Mouse (Mus musculus) right cerebral cortex, postnatal 36 days (tissue): ENCODE data around the gene Smarcc2.

Source experiments
- DNase-seq, 2 experiments: peaks; one replicate each; pipeline ENCODE4 v3.0.0; 2022; ENCODE audit warnings: low spot score in 2 of 2, mixed read lengths in 1 of 2

Gene Smarcc2

GRCm38 (mm10) chr10:128516029-128516428 is 57.0 kb downstream of the Smarcc2 start:
- DNase-seq, result no peak

DNA sequence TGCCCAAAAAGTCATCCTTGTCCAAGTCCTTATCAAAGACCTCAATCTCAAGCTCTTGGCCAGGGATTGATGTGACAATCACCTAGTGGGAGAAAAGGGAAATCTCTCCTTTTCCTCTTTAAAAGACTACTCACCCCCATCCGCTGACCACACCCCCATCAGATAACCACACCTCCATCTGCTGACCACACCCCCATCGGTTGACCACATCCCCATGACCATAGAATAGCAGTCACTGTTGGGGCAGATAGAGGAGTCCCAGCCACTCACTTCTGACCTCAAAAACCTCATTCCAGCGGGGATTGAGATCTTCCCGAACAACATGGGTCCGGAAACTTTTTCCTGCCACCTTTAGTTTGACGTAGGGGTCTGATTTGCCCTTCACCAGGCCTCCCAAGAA is 57.6 kb downstream of the Smarcc2 start:
- DNase-seq, result no peak

DNA sequence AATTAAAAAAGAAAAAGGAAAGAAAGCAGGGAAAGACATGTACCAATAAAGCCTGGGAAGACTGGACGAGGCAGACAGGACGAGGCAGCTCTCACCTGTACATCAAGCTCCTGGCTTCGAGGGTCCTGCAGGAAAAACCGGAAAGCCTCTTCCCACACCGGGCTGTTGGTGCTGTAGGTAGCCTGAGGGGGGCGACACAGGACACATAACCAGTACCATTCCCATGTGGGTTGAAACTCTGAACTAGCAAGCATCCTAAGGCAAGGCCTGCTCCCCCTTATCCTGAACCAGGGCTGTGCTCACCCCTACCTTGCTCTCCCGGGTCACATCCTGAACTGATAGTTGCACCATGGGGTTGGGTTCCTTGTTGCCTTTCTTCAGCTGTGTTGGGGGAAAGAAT is 59.8 kb downstream of the Smarcc2 start:
- peak in 1 of 2 experiments; percentile 36 for DNase-seq

DNA sequence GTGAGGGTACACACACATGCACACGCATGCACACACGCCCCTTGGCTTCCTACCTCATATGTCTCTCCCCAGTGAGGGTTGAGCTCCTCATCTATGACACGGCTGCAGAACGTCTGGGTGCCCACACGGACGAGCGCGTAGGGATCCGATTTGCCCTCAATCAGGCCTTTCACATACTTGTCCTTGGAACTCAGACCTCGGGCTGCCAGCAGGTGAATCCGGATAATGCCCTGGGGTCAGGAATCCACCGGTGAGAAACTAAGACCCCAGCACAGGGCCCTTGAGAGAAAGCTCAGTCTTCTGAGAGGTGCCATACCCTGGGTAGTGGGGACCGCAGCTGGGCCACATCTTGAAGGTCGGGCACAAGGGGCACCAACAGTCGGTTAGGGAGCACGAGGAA is 61.5 kb downstream of the Smarcc2 start:
- no peak for DNase-seq

GRCm38 (mm10) chr10:128522351-128522750 is 63.3 kb downstream of the Smarcc2 start:
- no peak for DNase-seq

- no peak for DNase-seq
Observed at GRCm38 (mm10) chr10:128524111-128524731, 65.2 kb downstream of the Smarcc2 start.

GRCm38 (mm10) chr10:128524732-128525662 is 65.9 kb downstream of the Smarcc2 start:
- DNase-seq, result peak in 1 of 2 experiments; percentile 15

DNA sequence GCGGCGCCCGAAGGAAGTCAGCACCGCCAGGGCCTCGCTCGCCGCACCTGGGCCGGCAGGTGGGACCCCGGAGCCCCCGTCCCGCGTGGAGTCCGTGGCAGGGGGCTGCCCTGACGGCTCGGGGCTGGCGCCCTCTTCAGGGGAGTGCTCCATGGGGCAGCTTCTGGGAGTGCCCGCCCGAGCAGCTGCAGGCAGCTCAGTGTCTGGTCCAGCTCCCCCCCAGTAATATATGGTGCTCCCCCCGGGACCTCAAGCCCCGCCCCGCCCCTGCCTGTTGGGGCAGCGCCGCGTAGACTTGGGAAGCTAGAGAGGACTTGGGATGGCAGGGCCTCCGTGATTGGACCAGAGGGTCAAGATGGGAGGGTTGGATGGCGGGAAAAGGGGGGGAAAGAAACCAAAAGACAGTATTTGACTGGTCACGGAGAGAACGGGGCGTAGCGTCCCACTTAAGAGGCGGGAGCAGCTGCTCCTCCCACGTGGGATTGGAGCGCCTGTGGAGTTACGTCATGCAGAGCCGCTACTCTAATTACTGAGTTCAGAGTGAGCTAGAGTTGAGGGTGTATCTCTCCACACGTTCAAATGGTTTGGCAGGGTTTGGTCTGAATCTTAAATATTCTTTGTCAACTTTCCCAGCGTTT is 66.7 kb downstream of the Smarcc2 start, which contains the start of gene Esyt1:
Gene Esyt1 (minus strand): TSS at position 201 of the 638 bp plus-strand sequence.
- peak; percentile 86 to 94 for DNase-seq

GRCm38 (mm10) chr10:128526366-128527356 is 67.6 kb downstream of the Smarcc2 start:
- DNase-seq, result no peak

GRCm38 (mm10) chr10:128535206-128535605 is 76.2 kb downstream of the Smarcc2 start:
- DNase-seq, result no peak

DNA sequence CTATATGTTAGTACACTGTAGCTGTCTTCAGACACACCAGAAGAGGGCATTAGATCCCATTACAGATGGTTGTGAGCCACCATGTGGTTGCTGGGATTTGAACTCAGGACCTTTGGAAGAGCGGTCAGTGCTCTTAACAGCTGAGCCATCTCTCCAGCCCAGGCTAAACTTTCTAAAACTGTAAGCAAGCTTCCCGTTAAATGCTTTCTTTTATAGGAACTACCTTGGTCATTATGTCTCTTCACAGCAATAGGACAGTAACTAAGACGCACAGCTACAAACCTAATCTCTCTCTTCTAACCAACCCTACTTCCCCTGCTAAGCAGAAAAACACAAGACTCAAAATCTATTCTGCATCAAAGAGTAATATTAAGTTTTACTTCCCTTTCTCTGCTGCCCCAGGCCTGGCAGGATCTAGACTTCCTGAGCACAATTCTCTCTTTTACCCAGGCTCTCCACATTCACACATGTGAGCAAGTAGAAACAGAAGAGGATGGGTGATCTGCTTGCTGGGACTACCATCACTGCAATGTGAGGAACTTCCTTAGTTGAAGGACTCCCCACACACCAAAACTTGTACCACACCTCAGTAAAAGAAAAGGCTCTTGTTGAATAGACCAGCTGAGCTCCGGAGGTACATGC is 76.7 kb downstream of the Smarcc2 start:
- DNase-seq, result no peak

DNA sequence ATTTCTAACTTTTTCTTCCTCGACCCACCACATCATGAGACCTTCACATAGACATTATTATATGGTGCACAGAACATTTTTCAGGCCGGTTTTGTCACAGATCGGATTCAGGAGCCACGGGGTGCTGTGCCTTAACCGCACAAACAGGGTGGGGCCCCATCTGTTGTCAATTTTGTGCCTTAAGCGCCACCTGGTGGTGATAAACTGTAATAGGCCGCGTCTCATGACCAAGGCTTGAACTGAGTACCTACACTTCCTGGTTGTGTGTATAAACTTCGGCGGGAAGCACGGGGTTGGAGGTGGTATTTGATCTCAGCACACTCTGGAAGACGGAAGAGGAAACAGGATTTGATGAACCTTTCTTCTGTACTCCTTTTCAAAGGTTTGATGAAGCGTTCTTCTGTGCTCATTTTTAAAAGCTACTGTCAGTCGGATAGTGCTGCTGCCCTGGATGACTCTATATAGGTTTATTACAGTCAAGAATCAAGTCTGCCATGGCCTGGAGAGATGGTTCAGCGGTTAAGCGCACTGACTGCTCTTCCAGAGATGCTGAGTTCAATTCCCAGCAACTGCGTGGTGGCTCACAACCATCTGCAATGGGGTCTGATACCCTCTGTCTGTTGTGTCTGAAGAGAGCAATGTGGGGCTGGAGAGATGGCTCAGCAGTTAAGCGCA is 77.4 kb downstream of the Smarcc2 start:
- DNase-seq, result peak; percentile 80

GRCm38 (mm10) chr10:128538340-128538870 is 79.4 kb downstream of the Smarcc2 start:
- DNase-seq, result no peak
